Mouse (Mus musculus) gastrocnemius, postnatal 14 days (tissue): ENCODE data around the gene Rnf180. TPM values are rescaled to one million over a fixed set of nuclear protein-coding genes. Genes with fewer than 3 reads are reported as not detected.

Experiments used
- DNase-seq: peaks from one replicate; pipeline ENCODE4 v3.0.0; 2021; ENCODE audit warnings: mixed read lengths
- intact Hi-C: fragments of 180-260 bp; cut with DNase I; formaldehyde crosslinking; loops from one replicate; pipeline ENCODE4 v1.15.1; 2025; ENCODE audit warnings: low total_unique reads
- total RNA-seq, 2 experiments: library from RNA; stranded (reverse); gene quantifications; 2 replicates each; pipeline ENCODE4 v1.2.3; 2021

Gene Rnf180
- total RNA-seq, 2 experiments from 2014 or later, result 0.49 to 0.75 TPM

GRCm38 (mm10) chr13:105147795-105148418 lies 146.7 kb downstream of the Rnf180 start:
- intact Hi-C loops, result no loop called here
- DNase-seq, result no peak

- no peak for DNase-seq
- intact Hi-C loops, result no loop called here
Measured at GRCm38 (mm10) chr13:105146827-105147226, 147.8 kb downstream of the Rnf180 start.

GRCm38 (mm10) chr13:105139881-105140280 lies 154.7 kb downstream of the Rnf180 start:
- intact Hi-C loops, result no loop called here
- DNase-seq, result no peak

GRCm38 (mm10) chr13:105134397-105134796 lies 160.2 kb downstream of the Rnf180 start:
- no peak for DNase-seq
- intact Hi-C loops, result no loop called here

GRCm38 (mm10) chr13:105132776-105133175 lies 161.8 kb downstream of the Rnf180 start:
- intact Hi-C loops, result no loop called here
- no peak for DNase-seq

GRCm38 (mm10) chr13:105132370-105132769 lies 162.2 kb downstream of the Rnf180 start:
- intact Hi-C loops, result no loop called here
- no peak for DNase-seq

GRCm38 (mm10) chr13:105130080-105130479 lies 164.5 kb downstream of the Rnf180 start:
- DNase-seq, result no peak
- intact Hi-C loops, result no loop called here

- no peak for DNase-seq
Measured at GRCm38 (mm10) chr13:105122092-105122491, 172.5 kb downstream of the Rnf180 start.

GRCm38 (mm10) chr13:105121617-105122016 lies 173.0 kb downstream of the Rnf180 start:
- no peak for DNase-seq
- intact Hi-C loops, result no loop called here

More at GRCm38 (mm10) chr13:105122092-105122491, 172.5 kb downstream of the Rnf180 start:
- intact Hi-C loops, result no loop called here

GRCm38 (mm10) chr13:105111599-105111998 lies 183.0 kb downstream of the Rnf180 start:
- DNase-seq, result no peak

GRCm38 (mm10) chr13:105104385-105104784 lies 190.2 kb downstream of the Rnf180 start:
- no peak for DNase-seq
- intact Hi-C loops, result no loop called here

More at GRCm38 (mm10) chr13:105111599-105111998, 183.0 kb downstream of the Rnf180 start:
- intact Hi-C loops, result no loop called here

GRCm38 (mm10) chr13:105100705-105101104 lies 193.9 kb downstream of the Rnf180 start:
- intact Hi-C loops, result no loop called here
- DNase-seq, result no peak

- intact Hi-C loops, result no loop called here
- no peak for DNase-seq
Measured at GRCm38 (mm10) chr13:105096316-105096715, 198.3 kb downstream of the Rnf180 start.

GRCm38 (mm10) chr13:105089276-105089675 lies 205.3 kb downstream of the Rnf180 start:
- intact Hi-C loops, result no loop called here
- no peak for DNase-seq

GRCm38 (mm10) chr13:105081862-105082261 lies 212.8 kb downstream of the Rnf180 start, which contains the start of gene 4933425L06Rik:
TSS of gene 4933425L06Rik (plus strand) at chr13:105082122.
- intact Hi-C loops, result no loop called here
- no peak for DNase-seq

Other genes starting within 250 kb of the Rnf180 start
- 1 to 10 TPM; 1.3 to 1.4 TPM for gene Rgs7bp, start 239.9 kb downstream of the Rnf180 start, total RNA-seq
- not detected for gene 4933425L06Rik, start 212.7 kb downstream of the Rnf180 start, total RNA-seq
- not detected for gene Htr1a, start 148.8 kb upstream of the Rnf180 start, total RNA-seq